Mouse (Mus musculus): ENCODE data around the gene Cradd. TPM values are rescaled to one million over a fixed set of nuclear protein-coding genes. Genes with fewer than 3 reads are reported as not detected.

The Cradd gene
- polyA plus RNA-seq, 1 experiment from 2014 or later = 8.7 TPM

GRCm38 (mm10) chr10:95170721-95171354 is 153.1 kb downstream of the Cradd start:
- Histone ChIP-seq H3K4me3 (ENCODE audit: low read length) (no peak overlapping the region), H3K4me1 (ENCODE audit: control insufficient read depth, insufficient read depth, low read depth, low read length) (peaks cover 2% of the 10 kb centered on the region; the same call in 1 of the 2 replicates), H3K27ac (ENCODE audit: low read depth, low read length) (no peak overlapping the region), H3K27me3 (replicated peaks; ENCODE audit: control insufficient read depth, insufficient read depth, low read length) (no peaks in the 10 kb centered on the region), H3K9me3 (ENCODE audit: control insufficient read depth, low read length) (0 out of 2 replicates have a peak, but pooled peaks cover 2% of the 10 kb centered on the region), H3K4me2 (ENCODE audit: low read length) (no peak overlapping the region), H3K9ac (ENCODE audit: low read depth, low read length) (no peak overlapping the region), H3K36me3 (ENCODE audit: control insufficient read depth, insufficient read depth, low read length) (no peaks in the 10 kb centered on the region)
- no peak for ATAC-seq
- WGBS = 76% methylated on average over 9 of the region's 9 CpGs

GRCm38 (mm10) chr10:95164949-95165348 is 159.0 kb downstream of the Cradd start:
- Histone ChIP-seq H3K4me1 (ENCODE audit: control insufficient read depth, insufficient read depth, low read depth, low read length) (peaks cover 4% of the 10 kb centered on the region), H3K27ac (ENCODE audit: low read depth, low read length) (no peak overlapping the region), H3K27me3 (replicated peaks; ENCODE audit: control insufficient read depth, insufficient read depth, low read length) (no peaks in the 10 kb centered on the region), H3K4me2 (ENCODE audit: low read length) (no peak overlapping the region), H3K4me3 (ENCODE audit: low read length) (no peak overlapping the region), H3K9ac (ENCODE audit: low read depth, low read length) (no peak overlapping the region), H3K36me3 (ENCODE audit: control insufficient read depth, insufficient read depth, low read length) (no peaks in the 10 kb centered on the region), H3K9me3 (ENCODE audit: control insufficient read depth, low read length) (0 out of 2 replicates have a peak, but pooled peaks cover 2% of the 10 kb centered on the region)
- 85% methylated on average over 2 of the region's 2 CpGs for WGBS
- ATAC-seq = no peak

- Histone ChIP-seq H3K9me3 (ENCODE audit: control insufficient read depth, low read length) (0 out of 2 replicates have a peak, but pooled peaks cover 2% of the 10 kb centered on the region), H3K4me1 (ENCODE audit: control insufficient read depth, insufficient read depth, low read depth, low read length) (peaks cover 4% of the 10 kb centered on the region), H3K27ac (ENCODE audit: low read depth, low read length) (no peak overlapping the region), H3K4me3 (ENCODE audit: low read length) (no peak overlapping the region), H3K36me3 (ENCODE audit: control insufficient read depth, insufficient read depth, low read length) (no peaks in the 10 kb centered on the region), H3K4me2 (ENCODE audit: low read length) (no peak overlapping the region), H3K9ac (ENCODE audit: low read depth, low read length) (no peak overlapping the region), H3K27me3 (replicated peaks; ENCODE audit: control insufficient read depth, insufficient read depth, low read length) (no peaks in the 10 kb centered on the region)
- WGBS = 44% methylated on average over 8 of the region's 8 CpGs
- no peak for ATAC-seq
Measured at GRCm38 (mm10) chr10:95162691-95163374, 161.1 kb downstream of the Cradd start.

- Histone ChIP-seq H3K4me3 (ENCODE audit: low read length) (no peak overlapping the region), H3K27me3 (replicated peaks; ENCODE audit: control insufficient read depth, insufficient read depth, low read length) (no peaks in the 10 kb centered on the region), H3K4me1 (ENCODE audit: control insufficient read depth, insufficient read depth, low read depth, low read length) (peaks cover 4% of the 10 kb centered on the region), H3K36me3 (ENCODE audit: control insufficient read depth, insufficient read depth, low read length) (no peaks in the 10 kb centered on the region), H3K4me2 (ENCODE audit: low read length) (no peak overlapping the region), H3K9me3 (ENCODE audit: control insufficient read depth, low read length) (no peaks in the 10 kb centered on the region), H3K27ac (ENCODE audit: low read depth, low read length) (no peak overlapping the region), H3K9ac (ENCODE audit: low read depth, low read length) (no peak overlapping the region)
- 77% methylated on average over 9 of the region's 9 CpGs for WGBS
- no peak for ATAC-seq
Measured at GRCm38 (mm10) chr10:95159675-95160256, 164.2 kb downstream of the Cradd start.

- Histone ChIP-seq H3K4me3 (ENCODE audit: low read length) (no peak overlapping the region), H3K4me2 (ENCODE audit: low read length) (no peak overlapping the region), H3K4me1 (ENCODE audit: control insufficient read depth, insufficient read depth, low read depth, low read length) (no peaks in the 10 kb centered on the region), H3K9ac (ENCODE audit: low read depth, low read length) (no peak overlapping the region), H3K27ac (ENCODE audit: low read depth, low read length) (no peak overlapping the region), H3K27me3 (replicated peaks; ENCODE audit: control insufficient read depth, insufficient read depth, low read length) (no peaks in the 10 kb centered on the region), H3K36me3 (ENCODE audit: control insufficient read depth, insufficient read depth, low read length) (no peaks in the 10 kb centered on the region), H3K9me3 (ENCODE audit: control insufficient read depth, low read length) (no peaks in the 10 kb centered on the region)
- ATAC-seq = no peak
- WGBS = 91% methylated on average over 5 of the region's 7 CpGs
Measured at GRCm38 (mm10) chr10:95156410-95156809, 167.5 kb downstream of the Cradd start.

- no peaks in the 10 kb centered on the region for H3K9me3 ChIP-seq (ENCODE audit: control insufficient read depth, low read length)
- H3K27ac ChIP-seq (ENCODE audit: low read depth, low read length) = no peak overlapping the region
- H3K4me1 ChIP-seq (ENCODE audit: control insufficient read depth, insufficient read depth, low read depth, low read length) = no peaks in the 10 kb centered on the region
- H3K4me3 ChIP-seq (ENCODE audit: low read length) = no peak overlapping the region
- H3K27me3 ChIP-seq (replicated peaks; ENCODE audit: control insufficient read depth, insufficient read depth, low read length) = no peaks in the 10 kb centered on the region
- 86% methylated on average over 1 of the region's 1 CpGs for WGBS
- no peak for ATAC-seq
- no peak overlapping the region for H3K4me2 ChIP-seq (ENCODE audit: low read length)
- H3K9ac ChIP-seq (ENCODE audit: low read depth, low read length) = no peak overlapping the region
- no peaks in the 10 kb centered on the region for H3K36me3 ChIP-seq (ENCODE audit: control insufficient read depth, insufficient read depth, low read length)
Measured at GRCm38 (mm10) chr10:95154675-95155074, 169.3 kb downstream of the Cradd start.

- no peak overlapping the region for H3K4me2 ChIP-seq (ENCODE audit: low read length)
- H3K27me3 ChIP-seq (replicated peaks; ENCODE audit: control insufficient read depth, insufficient read depth, low read length) = no peaks in the 10 kb centered on the region
- no peaks in the 10 kb centered on the region for H3K36me3 ChIP-seq (ENCODE audit: control insufficient read depth, insufficient read depth, low read length)
- ATAC-seq = no peak
- 85% methylated on average over 7 of the region's 7 CpGs for WGBS
- no peak overlapping the region for H3K9ac ChIP-seq (ENCODE audit: low read depth, low read length)
- H3K9me3 ChIP-seq (ENCODE audit: control insufficient read depth, low read length) = no peaks in the 10 kb centered on the region
- no peaks in the 10 kb centered on the region for H3K4me1 ChIP-seq (ENCODE audit: control insufficient read depth, insufficient read depth, low read depth, low read length)
- H3K4me3 ChIP-seq (ENCODE audit: low read length) = no peak overlapping the region
- no peak overlapping the region for H3K27ac ChIP-seq (ENCODE audit: low read depth, low read length)
Measured at GRCm38 (mm10) chr10:95153224-95153623, 170.7 kb downstream of the Cradd start.

GRCm38 (mm10) chr10:95152503-95152989 is 171.4 kb downstream of the Cradd start:
- Histone ChIP-seq H3K9ac (ENCODE audit: low read depth, low read length) (no peak overlapping the region), H3K4me3 (ENCODE audit: low read length) (no peak overlapping the region), H3K27me3 (replicated peaks; ENCODE audit: control insufficient read depth, insufficient read depth, low read length) (no peaks in the 10 kb centered on the region), H3K4me2 (ENCODE audit: low read length) (no peak overlapping the region), H3K27ac (ENCODE audit: low read depth, low read length) (no peak overlapping the region), H3K9me3 (ENCODE audit: control insufficient read depth, low read length) (no peaks in the 10 kb centered on the region), H3K36me3 (ENCODE audit: control insufficient read depth, insufficient read depth, low read length) (no peaks in the 10 kb centered on the region), H3K4me1 (ENCODE audit: control insufficient read depth, insufficient read depth, low read depth, low read length) (no peaks in the 10 kb centered on the region)
- ATAC-seq = no peak
- 79% methylated on average over 9 of the region's 9 CpGs for WGBS
